Mouse (Mus musculus) G1E (cell line): ENCODE measurements at regions not wholly inside any gene's neighbourhood (a gene's known extent, or its start where the extent isn't known, plus 50 kb on each side); places are given as distances from the start of the nearest gene placed in this dataset.

Experiments used
- CTCF ChIP-seq: IDR thresholded peaks from 2 replicates; pipeline ENCODE4 v1.5.1; 2012; ENCODE audit warnings: low read depth, low read length, inconsistent platforms, mixed read lengths
- GATA1 ChIP-seq: IDR thresholded peaks from 2 replicates; pipeline ENCODE4 v1.6.1; 2012; ENCODE audit warnings: borderline replicate concordance, low read length, inconsistent platforms, mixed read lengths

GRCm38 (mm10) chr4:89453051-89453450, 142.2 kb upstream of the Cdkn2b start:
- TF ChIP-seq CTCF, result no peak
- no peak for TF ChIP-seq GATA1
